Mouse (Mus musculus): Measurements from ENCODE around the gene Tfdp2. TPM values are rescaled to one million over a fixed set of nuclear protein-coding genes. Genes with fewer than 3 reads are reported as not detected.
"Not testable (repeated sequence)": the region's sequence is repeated elsewhere in the genome, so short reads cannot be mapped to it uniquely, and the experiment has no call there.

The Tfdp2 gene
- polyA plus RNA-seq (2014; fragmentation: Nextera tagmentation; extraction: Ambion mirVana), result 35.2 and 37.8 TPM in 2 replicates

DNA sequence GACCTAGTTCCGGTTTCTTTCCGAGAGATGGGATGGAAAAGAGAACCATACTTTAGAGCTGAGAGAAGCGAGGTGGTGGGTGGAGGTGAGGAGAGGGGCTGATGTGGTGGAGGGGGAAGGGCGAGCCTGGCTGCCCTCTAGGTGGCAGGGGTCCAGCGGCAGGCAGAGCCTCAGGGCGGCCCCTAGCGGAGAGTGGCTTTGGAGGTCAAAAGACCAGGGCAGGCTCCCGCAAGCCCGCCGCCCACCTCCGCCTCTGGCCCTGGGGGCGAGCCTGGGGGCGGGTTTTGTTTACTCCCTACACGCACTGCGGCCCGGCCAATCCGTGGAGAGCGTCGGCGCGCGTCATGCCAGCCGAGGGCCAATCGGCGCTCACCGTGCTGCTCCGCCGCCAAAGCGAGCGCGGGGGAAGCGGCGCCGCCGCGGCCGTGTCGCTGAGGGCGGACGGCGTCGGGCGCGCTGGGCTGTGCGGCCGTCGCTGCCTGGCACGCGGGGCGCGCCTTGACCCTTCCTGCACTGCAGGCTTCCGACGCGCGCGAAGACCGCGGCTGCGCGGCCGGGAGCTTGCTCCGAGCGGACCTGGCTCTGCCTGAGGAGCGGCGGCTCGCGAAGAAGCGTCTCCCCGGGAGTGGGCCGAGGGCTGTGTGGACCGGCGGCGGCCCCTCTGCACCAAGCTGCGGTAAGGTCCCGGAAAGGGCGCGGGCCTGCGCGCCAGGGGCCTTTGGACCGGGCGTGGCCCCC is at the start of gene Tfdp2:
Gene Tfdp2 (plus strand): TSS at position 391 of the 738 bp plus-strand sequence.
- Histone ChIP-seq H3K4me3 (ENCODE audit: low read depth, low read length) (peak within 1 kb of the TSS; percentile 79), H3K4me1 (ENCODE audit: control insufficient read depth, insufficient read depth, low read length) (peaks cover 8% of the 10 kb centered on the region; the same call in 1 of the 2 replicates), H3K27ac (ENCODE audit: low read depth, low read length) (peak within 1 kb of the TSS; percentile 48), H3K36me3 (ENCODE audit: control insufficient read depth, insufficient read depth, low read length) (no peaks in the 10 kb centered on the region), H3K9me3 (replicated peaks; ENCODE audit: control insufficient read depth, low read length) (no peaks in the 10 kb centered on the region), H3K4me2 (ENCODE audit: low read length) (peak within 1 kb of the TSS; percentile 97), H3K9ac (ENCODE audit: low read length) (peak within 1 kb of the TSS; percentile 80), H3K27me3 (replicated peaks; ENCODE audit: control insufficient read depth, insufficient read depth, low read length) (no peaks in the 10 kb centered on the region)
- under 1% methylated on average over 79 of the region's 81 CpGs for WGBS
- peak; percentile 100 for ATAC-seq
- peak; percentile 96 for DNase-seq (ENCODE audit: low spot score)

- no peaks in the 10 kb centered on the region for H3K36me3 ChIP-seq (ENCODE audit: control insufficient read depth, insufficient read depth, low read length)
- H3K9ac ChIP-seq (ENCODE audit: low read length), result no peak overlapping the region
- no peaks in the 10 kb centered on the region for H3K9me3 ChIP-seq (replicated peaks; ENCODE audit: control insufficient read depth, low read length)
- no peak overlapping the region for H3K27ac ChIP-seq (ENCODE audit: low read depth, low read length)
- H3K4me1 ChIP-seq (ENCODE audit: control insufficient read depth, insufficient read depth, low read length), result no peaks in the 10 kb centered on the region
- no peak overlapping the region for H3K4me2 ChIP-seq (ENCODE audit: low read length)
- H3K4me3 ChIP-seq (ENCODE audit: low read depth, low read length), result no peak overlapping the region
- WGBS, result 89% methylated on average over 7 of the region's 7 CpGs
- H3K27me3 ChIP-seq (replicated peaks; ENCODE audit: control insufficient read depth, insufficient read depth, low read length), result no peaks in the 10 kb centered on the region
- DNase-seq (ENCODE audit: low spot score) (no peak), ATAC-seq (no peak)
These were observed 43.3 kb upstream of the Tfdp2 start for GRCm38 (mm10) chr9:96152801-96153200.

DNA sequence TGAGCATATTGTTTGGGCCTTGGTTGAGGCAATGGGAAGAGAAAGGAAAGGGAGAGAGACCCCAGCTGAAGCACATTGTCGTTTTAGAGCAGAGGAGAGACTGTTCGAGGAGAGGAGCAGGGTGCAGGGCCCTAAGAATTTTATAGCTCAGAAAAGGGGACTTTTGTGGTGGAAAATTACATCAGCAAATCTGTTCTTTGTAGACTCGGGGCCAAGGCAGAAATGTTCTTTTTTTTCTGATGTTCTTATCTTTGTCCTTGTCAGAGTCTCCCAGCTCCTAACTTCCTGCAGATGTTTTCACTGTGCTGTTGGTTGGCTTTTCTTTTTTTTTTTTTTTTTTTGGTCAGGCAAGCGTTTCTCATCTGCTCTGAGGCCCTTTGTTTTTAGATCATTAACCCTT is 37.6 kb upstream of the Tfdp2 start:
- no peak overlapping the region for H3K9ac ChIP-seq (ENCODE audit: low read length)
- no peaks in the 10 kb centered on the region for H3K9me3 ChIP-seq (replicated peaks; ENCODE audit: control insufficient read depth, low read length)
- DNase-seq (ENCODE audit: low spot score), result no peak
- no peak for ATAC-seq
- WGBS, result 53% methylated on average over 4 of the region's 4 CpGs
- no peaks in the 10 kb centered on the region for H3K36me3 ChIP-seq (ENCODE audit: control insufficient read depth, insufficient read depth, low read length)
- no peaks in the 10 kb centered on the region for H3K4me1 ChIP-seq (ENCODE audit: control insufficient read depth, insufficient read depth, low read length)
- no peak overlapping the region for H3K4me3 ChIP-seq (ENCODE audit: low read depth, low read length)
- no peaks in the 10 kb centered on the region for H3K27me3 ChIP-seq (replicated peaks; ENCODE audit: control insufficient read depth, insufficient read depth, low read length)
- no peak overlapping the region for H3K4me2 ChIP-seq (ENCODE audit: low read length)
- no peak overlapping the region for H3K27ac ChIP-seq (ENCODE audit: low read depth, low read length)

GRCm38 (mm10) chr9:96159047-96159446 is 37.0 kb upstream of the Tfdp2 start:
- no peak for ATAC-seq
- 84% methylated on average over 3 of the region's 3 CpGs for WGBS

GRCm38 (mm10) chr9:96160767-96161166 is 35.3 kb upstream of the Tfdp2 start:
- Histone ChIP-seq H3K4me3 (ENCODE audit: low read depth, low read length) (no peak overlapping the region), H3K27ac (ENCODE audit: low read depth, low read length) (no peak overlapping the region), H3K36me3 (ENCODE audit: control insufficient read depth, insufficient read depth, low read length) (no peaks in the 10 kb centered on the region), H3K9ac (ENCODE audit: low read length) (no peak overlapping the region), H3K9me3 (replicated peaks; ENCODE audit: control insufficient read depth, low read length) (no peaks in the 10 kb centered on the region), H3K27me3 (replicated peaks; ENCODE audit: control insufficient read depth, insufficient read depth, low read length) (no peaks in the 10 kb centered on the region), H3K4me1 (ENCODE audit: control insufficient read depth, insufficient read depth, low read length) (no peaks in the 10 kb centered on the region), H3K4me2 (ENCODE audit: low read length) (no peak overlapping the region)
- WGBS, result 83% methylated on average over 3 of the region's 3 CpGs
- ATAC-seq (no peak), DNase-seq (ENCODE audit: low spot score) (no peak)

More at GRCm38 (mm10) chr9:96159047-96159446, 37.0 kb upstream of the Tfdp2 start:
- Histone ChIP-seq H3K4me1 (ENCODE audit: control insufficient read depth, insufficient read depth, low read length) (no peaks in the 10 kb centered on the region), H3K27ac (ENCODE audit: low read depth, low read length) (no peak overlapping the region), H3K9ac (ENCODE audit: low read length) (no peak overlapping the region), H3K36me3 (ENCODE audit: control insufficient read depth, insufficient read depth, low read length) (no peaks in the 10 kb centered on the region), H3K9me3 (replicated peaks; ENCODE audit: control insufficient read depth, low read length) (no peaks in the 10 kb centered on the region), H3K4me3 (ENCODE audit: low read depth, low read length) (no peak overlapping the region), H3K27me3 (replicated peaks; ENCODE audit: control insufficient read depth, insufficient read depth, low read length) (no peaks in the 10 kb centered on the region), H3K4me2 (ENCODE audit: low read length) (no peak overlapping the region)
- no peak for DNase-seq (ENCODE audit: low spot score)

- H3K36me3 ChIP-seq (ENCODE audit: control insufficient read depth, insufficient read depth, low read length), result no peaks in the 10 kb centered on the region
- no peak for ATAC-seq
- no peak overlapping the region for H3K27ac ChIP-seq (ENCODE audit: low read depth, low read length)
- no peaks in the 10 kb centered on the region for H3K4me1 ChIP-seq (ENCODE audit: control insufficient read depth, insufficient read depth, low read length)
- no peak overlapping the region for H3K9ac ChIP-seq (ENCODE audit: low read length)
- H3K9me3 ChIP-seq (replicated peaks; ENCODE audit: control insufficient read depth, low read length), result no peaks in the 10 kb centered on the region
- H3K27me3 ChIP-seq (replicated peaks; ENCODE audit: control insufficient read depth, insufficient read depth, low read length), result no peaks in the 10 kb centered on the region
- no peak overlapping the region for H3K4me3 ChIP-seq (ENCODE audit: low read depth, low read length)
- 75% methylated on average over 5 of the region's 5 CpGs for WGBS
- no peak for DNase-seq (ENCODE audit: low spot score)
- no peak overlapping the region for H3K4me2 ChIP-seq (ENCODE audit: low read length)
These were observed 33.7 kb upstream of the Tfdp2 start for GRCm38 (mm10) chr9:96162421-96162820.

DNA sequence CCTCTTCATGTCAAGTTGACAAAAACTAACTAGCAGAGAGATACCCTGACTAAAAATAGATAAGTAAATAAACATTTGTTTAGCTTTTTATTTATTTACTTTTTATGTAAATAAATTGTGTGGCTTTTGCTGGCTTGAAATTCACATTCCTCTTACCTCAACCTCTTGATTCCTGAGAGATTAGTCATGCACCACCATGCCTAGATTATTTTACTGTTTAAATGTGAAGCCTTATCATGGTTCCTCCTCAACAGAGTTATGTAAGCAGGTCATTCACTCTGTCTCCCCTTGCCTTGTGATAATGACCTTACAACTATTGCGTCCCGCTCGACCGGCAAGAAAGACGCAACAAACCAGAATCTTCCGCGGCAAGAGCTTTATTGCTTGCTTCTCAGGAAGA is 32.6 kb upstream of the Tfdp2 start:
- Histone ChIP-seq H3K9ac (ENCODE audit: low read length) (no peak overlapping the region), H3K9me3 (replicated peaks; ENCODE audit: control insufficient read depth, low read length) (no peaks in the 10 kb centered on the region), H3K36me3 (ENCODE audit: control insufficient read depth, insufficient read depth, low read length) (no peaks in the 10 kb centered on the region), H3K4me2 (ENCODE audit: low read length) (no peak overlapping the region), H3K27ac (ENCODE audit: low read depth, low read length) (no peak overlapping the region), H3K27me3 (replicated peaks; ENCODE audit: control insufficient read depth, insufficient read depth, low read length) (no peaks in the 10 kb centered on the region), H3K4me3 (ENCODE audit: low read depth, low read length) (no peak overlapping the region), H3K4me1 (ENCODE audit: control insufficient read depth, insufficient read depth, low read length) (no peaks in the 10 kb centered on the region)
- ATAC-seq (no peak), DNase-seq (ENCODE audit: low spot score) (no peak)
- 99% methylated on average over 7 of the region's 7 CpGs for WGBS

GRCm38 (mm10) chr9:96163983-96164382 is 32.1 kb upstream of the Tfdp2 start:
- not testable (repeated sequence) for ATAC-seq; H3K4me1 ChIP-seq (ENCODE audit: control insufficient read depth, insufficient read depth, low read length); H3K4me3 ChIP-seq (ENCODE audit: low read depth, low read length); DNase-seq (ENCODE audit: low spot score); H3K27me3 ChIP-seq (replicated peaks; ENCODE audit: control insufficient read depth, insufficient read depth, low read length); H3K9me3 ChIP-seq (replicated peaks; ENCODE audit: control insufficient read depth, low read length); H3K36me3 ChIP-seq (ENCODE audit: control insufficient read depth, insufficient read depth, low read length); H3K9ac ChIP-seq (ENCODE audit: low read length); H3K4me2 ChIP-seq (ENCODE audit: low read length); H3K27ac ChIP-seq (ENCODE audit: low read depth, low read length)
- WGBS, result 97% methylated on average over 14 of the region's 15 CpGs

- 6% methylated on average over 5 of the region's 5 CpGs for WGBS
- ATAC-seq, result peak; percentile 40
- DNase-seq (ENCODE audit: low spot score), result peak; percentile 66
- no peaks in the 10 kb centered on the region for H3K27me3 ChIP-seq (replicated peaks; ENCODE audit: control insufficient read depth, insufficient read depth, low read length)
- H3K4me2 ChIP-seq (ENCODE audit: low read length), result no peak overlapping the region
- no peak overlapping the region for H3K27ac ChIP-seq (ENCODE audit: low read depth, low read length)
- H3K4me3 ChIP-seq (ENCODE audit: low read depth, low read length), result no peak overlapping the region
- no peaks in the 10 kb centered on the region for H3K9me3 ChIP-seq (replicated peaks; ENCODE audit: control insufficient read depth, low read length)
- H3K36me3 ChIP-seq (ENCODE audit: control insufficient read depth, insufficient read depth, low read length), result no peaks in the 10 kb centered on the region
- no peaks in the 10 kb centered on the region for H3K4me1 ChIP-seq (ENCODE audit: control insufficient read depth, insufficient read depth, low read length)
- no peak overlapping the region for H3K9ac ChIP-seq (ENCODE audit: low read length)
These were observed 28.9 kb upstream of the Tfdp2 start for GRCm38 (mm10) chr9:96167168-96167585.
